Mouse (Mus musculus) spleen, adult 2 months (tissue): ENCODE measurements around the gene Mrap2.

Experiments used
- CTCF ChIP-seq: fragments of 200-500 bp; IDR thresholded peaks from 2 replicates; pipeline ENCODE4 v1.5.1; 2011; ENCODE audit warnings: mild to moderate bottlenecking, inconsistent platforms; ENCODE audit not compliant: insufficient read depth, insufficient read length, insufficient replicate concordance; ENCODE audit errors: extremely low read depth
- POLR2A ChIP-seq: fragments of 200-500 bp; IDR thresholded peaks from 2 replicates; pipeline ENCODE4 v1.6.1; 2011; ENCODE audit warnings: low read depth, low read length, inconsistent platforms

GRCm38 (mm10) chr9:87143076-87143475 lies 1.0 kb upstream of the Mrap2 start:
- TF ChIP-seq CTCF (no peak), POLR2A (no peak)
